Mouse (Mus musculus): ENCODE results near the gene Acss2. TPM values are rescaled to one million over a fixed set of nuclear protein-coding genes. Genes with fewer than 3 reads are reported as not detected.
"Not testable (repeated sequence)": the region's sequence is repeated elsewhere in the genome, so short reads cannot be mapped to it uniquely, and the experiment has no call there.

Gene Acss2
- polyA plus RNA-seq, 1 experiment: 26.5 TPM

GRCm38 (mm10) chr2:155512479-155512878, 5.3 kb upstream of the Acss2 start:
- DNase-seq (ENCODE audit: low read depth): peak; percentile 60
- no peak for TF ChIP-seq POLR2A (IDR thresholded peaks at IDR 0.05; ENCODE audit: borderline replicate concordance, extremely low read depth, insufficient read depth, insufficient read length, poor library complexity, severe bottlenecking)
- TF ChIP-seq CTCF (IDR thresholded peaks at IDR 0.05; ENCODE audit: borderline replicate concordance, extremely low read depth, insufficient read depth, insufficient read length): peak; percentile 71; the same call in 1 of the 2 replicates

GRCm38 (mm10) chr2:155513543-155513942, 4.2 kb upstream of the Acss2 start:
- no peak for TF ChIP-seq CTCF (IDR thresholded peaks at IDR 0.05; ENCODE audit: borderline replicate concordance, extremely low read depth, insufficient read depth, insufficient read length)
- TF ChIP-seq POLR2A (IDR thresholded peaks at IDR 0.05; ENCODE audit: borderline replicate concordance, extremely low read depth, insufficient read depth, insufficient read length, poor library complexity, severe bottlenecking): no peak
- peak; percentile 23 for DNase-seq (ENCODE audit: low read depth)

GRCm38 (mm10) chr2:155514666-155515065, 3.1 kb upstream of the Acss2 start:
- TF ChIP-seq CTCF (IDR thresholded peaks at IDR 0.05; ENCODE audit: borderline replicate concordance, extremely low read depth, insufficient read depth, insufficient read length): no peak; the same call in 1 of the 2 replicates
- TF ChIP-seq POLR2A (IDR thresholded peaks at IDR 0.05; ENCODE audit: borderline replicate concordance, extremely low read depth, insufficient read depth, insufficient read length, poor library complexity, severe bottlenecking): peak; percentile 38; the same call in 1 of the 2 replicates
- DNase-seq (ENCODE audit: low read depth): peak; percentile 89

- no peak for TF ChIP-seq POLR2A (IDR thresholded peaks at IDR 0.05; ENCODE audit: borderline replicate concordance, extremely low read depth, insufficient read depth, insufficient read length, poor library complexity, severe bottlenecking)
- peak; percentile 90; the same call in 1 of the 2 replicates for TF ChIP-seq CTCF (IDR thresholded peaks at IDR 0.05; ENCODE audit: borderline replicate concordance, extremely low read depth, insufficient read depth, insufficient read length)
- peak; percentile 83 for DNase-seq (ENCODE audit: low read depth)
These were observed 1.8 kb upstream of the Acss2 start for GRCm38 (mm10) chr2:155515941-155516340.

- TF ChIP-seq POLR2A (IDR thresholded peaks at IDR 0.05; ENCODE audit: borderline replicate concordance, extremely low read depth, insufficient read depth, insufficient read length, poor library complexity, severe bottlenecking): no peak
- no peak for TF ChIP-seq CTCF (IDR thresholded peaks at IDR 0.05; ENCODE audit: borderline replicate concordance, extremely low read depth, insufficient read depth, insufficient read length)
- no peak for DNase-seq (ENCODE audit: low read depth)
These were observed 953 bp downstream of the Acss2 start for GRCm38 (mm10) chr2:155518531-155519270.

- DNase-seq (ENCODE audit: low read depth): no peak
- TF ChIP-seq POLR2A (IDR thresholded peaks at IDR 0.05; ENCODE audit: borderline replicate concordance, extremely low read depth, insufficient read depth, insufficient read length, poor library complexity, severe bottlenecking) (no peak), CTCF (IDR thresholded peaks at IDR 0.05; ENCODE audit: borderline replicate concordance, extremely low read depth, insufficient read depth, insufficient read length) (no peak)
These were observed 6.0 kb downstream of the Acss2 start for GRCm38 (mm10) chr2:155523706-155524105.

- DNase-seq (ENCODE audit: low read depth): no peak
- TF ChIP-seq POLR2A (IDR thresholded peaks at IDR 0.05; ENCODE audit: borderline replicate concordance, extremely low read depth, insufficient read depth, insufficient read length, poor library complexity, severe bottlenecking) (no peak), CTCF (IDR thresholded peaks at IDR 0.05; ENCODE audit: borderline replicate concordance, extremely low read depth, insufficient read depth, insufficient read length) (no peak)
These were observed 6.6 kb downstream of the Acss2 start for GRCm38 (mm10) chr2:155524378-155524777.

GRCm38 (mm10) chr2:155527367-155527766, 9.6 kb downstream of the Acss2 start:
- no peak for TF ChIP-seq POLR2A (IDR thresholded peaks at IDR 0.05; ENCODE audit: borderline replicate concordance, extremely low read depth, insufficient read depth, insufficient read length, poor library complexity, severe bottlenecking)
- TF ChIP-seq CTCF (IDR thresholded peaks at IDR 0.05; ENCODE audit: borderline replicate concordance, extremely low read depth, insufficient read depth, insufficient read length): no peak

GRCm38 (mm10) chr2:155536292-155536691, 18.5 kb downstream of the Acss2 start:
- no peak for DNase-seq (ENCODE audit: low read depth)
- no peak for TF ChIP-seq CTCF (IDR thresholded peaks at IDR 0.05; ENCODE audit: borderline replicate concordance, extremely low read depth, insufficient read depth, insufficient read length)
- TF ChIP-seq POLR2A (IDR thresholded peaks at IDR 0.05; ENCODE audit: borderline replicate concordance, extremely low read depth, insufficient read depth, insufficient read length, poor library complexity, severe bottlenecking): no peak

More at GRCm38 (mm10) chr2:155527367-155527766, 9.6 kb downstream of the Acss2 start:
- no peak for DNase-seq (ENCODE audit: low read depth)

- no peak for TF ChIP-seq CTCF (IDR thresholded peaks at IDR 0.05; ENCODE audit: borderline replicate concordance, extremely low read depth, insufficient read depth, insufficient read length)
- DNase-seq (ENCODE audit: low read depth): no peak
These were observed 20.2 kb downstream of the Acss2 start for GRCm38 (mm10) chr2:155537761-155538462.

GRCm38 (mm10) chr2:155538463-155539057, 20.8 kb downstream of the Acss2 start:
- DNase-seq (ENCODE audit: low read depth): not testable (repeated sequence)

Data from brain, embryonic 14.5 days (tissue).